Mouse (Mus musculus) midbrain, embryonic 12.5 days (tissue): ENCODE measurements around the gene Akr1b8. TPM values are rescaled to one million over a fixed set of nuclear protein-coding genes. Genes with fewer than 3 reads are reported as not detected.
"Not testable (repeated sequence)": the region's sequence is repeated elsewhere in the genome, so short reads cannot be mapped to it uniquely, and the experiment has no call there.

Experiments
- ATAC-seq: fragments of 200-750 bp; cut with Nextera tagmentation; 2 replicates; pipeline ENCODE4 v1.8.0; 2017; ENCODE audit warnings: low read depth, moderate TSS enrichment, moderate library complexity; ENCODE audit not compliant: low FRiP score
- H3K27ac ChIP-seq: fragments of 300-500 bp; sonication (generic); replicated peaks from 2 replicates; pipeline ENCODE4 v1.5.1; 2016; ENCODE audit warnings: mild to moderate bottlenecking
- H3K27me3 ChIP-seq: fragments of 300-500 bp; sonication (generic); 2 replicates; pipeline ENCODE4 v1.6.1; 2016; ENCODE audit warnings: mild to moderate bottlenecking
- H3K36me3 ChIP-seq: fragments of 300-500 bp; sonication (generic); 2 replicates; pipeline ENCODE4 v1.6.1; 2016
- H3K4me1 ChIP-seq: fragments of 300-500 bp; sonication (generic); 2 replicates; pipeline ENCODE4 v1.6.1; 2016
- H3K4me2 ChIP-seq: fragments of 300-500 bp; sonication (generic); replicated peaks from 2 replicates; pipeline ENCODE4 v1.6.1; 2016; ENCODE audit warnings: mild to moderate bottlenecking, moderate library complexity
- H3K4me3 ChIP-seq: fragments of 300-500 bp; sonication (generic); 2 replicates; pipeline ENCODE4 v1.5.1; 2016; ENCODE audit warnings: mild to moderate bottlenecking
- H3K9ac ChIP-seq: fragments of 300-500 bp; sonication (generic); replicated peaks from 2 replicates; pipeline ENCODE4 v1.6.1; 2016; ENCODE audit warnings: mild to moderate bottlenecking, moderate library complexity
- H3K9me3 ChIP-seq: fragments of 300-500 bp; sonication (generic); 2 replicates; pipeline ENCODE4 v1.6.1; 2016; ENCODE audit warnings: mild to moderate bottlenecking
- WGBS: fragments of 180-500 bp; shearing (Covaris S2); methylation state at CpG from one replicate; pipeline ENCODE4 v1.1.7; 2016; 5-methylcytosine and 5-hydroxymethylcytosine counted together
- polyA plus RNA-seq: library from polyadenylated mRNA; unstranded; fragments of >200 nt; fragmentation: Nextera tagmentation; extraction: Ambion mirVana; gene quantifications from 2 replicates; pipeline ENCODE4 v1.2.1, GENCODE M21; 2016

Gene Akr1b8
- polyA plus RNA-seq, 1 experiment from 2014 or later = 15.7 TPM

- not testable (repeated sequence) for ATAC-seq, H3K36me3 ChIP-seq, H3K27ac ChIP-seq, H3K27me3 ChIP-seq, H3K9me3 ChIP-seq, H3K4me3 ChIP-seq, H3K4me2 ChIP-seq, H3K9ac ChIP-seq
- 49% methylated on average over 10 of the region's 10 CpGs for WGBS
- H3K4me1 ChIP-seq = peaks cover 10% of the 10 kb centered on the region; the same call in 1 of the 2 replicates
Observed at GRCm38 (mm10) chr6:34351481-34351880, 2.4 kb upstream of the Akr1b8 start.

GRCm38 (mm10) chr6:34352401-34352800 lies 1.5 kb upstream of the Akr1b8 start:
- Histone ChIP-seq H3K4me1 (peaks cover 10% of the 10 kb centered on the region; the same call in 1 of the 2 replicates), H3K27me3 (no peaks in the 10 kb centered on the region), H3K4me3 (no peak overlapping the region), H3K4me2 (no peak overlapping the region), H3K36me3 (no peaks in the 10 kb centered on the region), H3K9me3 (no peaks in the 10 kb centered on the region), H3K9ac (no peak overlapping the region), H3K27ac (no peak overlapping the region)
- WGBS = 94% methylated on average over 3 of the region's 3 CpGs
- ATAC-seq = no peak

- Histone ChIP-seq H3K27me3 (no peaks in the 10 kb centered on the region), H3K9ac (no peak overlapping the region), H3K9me3 (no peaks in the 10 kb centered on the region), H3K4me3 (peak overlapping the region; percentile 27), H3K27ac (no peak overlapping the region), H3K4me1 (peaks cover 10% of the 10 kb centered on the region; the same call in 1 of the 2 replicates), H3K4me2 (peak overlapping the region; percentile 51), H3K36me3 (no peaks in the 10 kb centered on the region)
- WGBS = 76% methylated on average over 8 of the region's 8 CpGs
- ATAC-seq = no peak
Observed at GRCm38 (mm10) chr6:34354354-34355348, 732 bp downstream of the Akr1b8 start.

GRCm38 (mm10) chr6:34355349-34355747 lies 1.4 kb downstream of the Akr1b8 start:
- Histone ChIP-seq H3K4me2 (no peak overlapping the region), H3K4me1 (peaks cover 10% of the 10 kb centered on the region; the same call in 1 of the 2 replicates), H3K9me3 (no peaks in the 10 kb centered on the region), H3K27me3 (no peaks in the 10 kb centered on the region), H3K27ac (no peak overlapping the region), H3K4me3 (no peak overlapping the region), H3K9ac (no peak overlapping the region), H3K36me3 (no peaks in the 10 kb centered on the region)
- WGBS = 75% methylated on average over 6 of the region's 6 CpGs
- no peak for ATAC-seq

- H3K36me3 ChIP-seq = no peaks in the 10 kb centered on the region
- H3K27ac ChIP-seq = no peak overlapping the region
- H3K27me3 ChIP-seq = no peaks in the 10 kb centered on the region
- no peak overlapping the region for H3K9ac ChIP-seq
- WGBS = 85% methylated on average over 9 of the region's 9 CpGs
- peaks cover 10% of the 10 kb centered on the region; the same call in 1 of the 2 replicates for H3K4me1 ChIP-seq
- no peak overlapping the region for H3K4me3 ChIP-seq
- H3K9me3 ChIP-seq = no peaks in the 10 kb centered on the region
- no peak overlapping the region for H3K4me2 ChIP-seq
- no peak for ATAC-seq
Observed at GRCm38 (mm10) chr6:34355841-34356240, 1.9 kb downstream of the Akr1b8 start.

GRCm38 (mm10) chr6:34364217-34365136 lies 10.6 kb downstream of the Akr1b8 start:
- Histone ChIP-seq H3K36me3 (no peaks in the 10 kb centered on the region), H3K4me3 (no peak overlapping the region), H3K27ac (no peak overlapping the region), H3K9ac (no peak overlapping the region), H3K9me3 (no peaks in the 10 kb centered on the region), H3K4me1 (peaks cover 6% of the 10 kb centered on the region), H3K27me3 (no peaks in the 10 kb centered on the region), H3K4me2 (no peak overlapping the region)
- 86% methylated on average over 12 of the region's 12 CpGs for WGBS
- ATAC-seq = no peak

GRCm38 (mm10) chr6:34367998-34368397 lies 14.1 kb downstream of the Akr1b8 start:
- H3K4me3 ChIP-seq = no peak overlapping the region
- H3K27me3 ChIP-seq = no peaks in the 10 kb centered on the region
- 78% methylated on average over 9 of the region's 9 CpGs for WGBS
- ATAC-seq = no peak
- no peaks in the 10 kb centered on the region for H3K9me3 ChIP-seq
- H3K9ac ChIP-seq = no peak overlapping the region
- peaks cover 12% of the 10 kb centered on the region for H3K4me1 ChIP-seq
- no peaks in the 10 kb centered on the region for H3K36me3 ChIP-seq
- no peak overlapping the region for H3K27ac ChIP-seq
- H3K4me2 ChIP-seq = no peak overlapping the region

- WGBS = 82% methylated on average over 8 of the region's 8 CpGs
Observed at GRCm38 (mm10) chr6:34370081-34370480, 16.2 kb downstream of the Akr1b8 start.

GRCm38 (mm10) chr6:34371700-34372351 lies 17.9 kb downstream of the Akr1b8 start:
- 26% methylated on average over 18 of the region's 18 CpGs for WGBS

More at GRCm38 (mm10) chr6:34370081-34370480, 16.2 kb downstream of the Akr1b8 start:
- ATAC-seq = no peak
- H3K27ac ChIP-seq = no peak overlapping the region
- no peak overlapping the region for H3K4me2 ChIP-seq
- no peaks in the 10 kb centered on the region for H3K9me3 ChIP-seq
- peaks cover 12% of the 10 kb centered on the region for H3K4me1 ChIP-seq
- no peaks in the 10 kb centered on the region for H3K36me3 ChIP-seq
- no peaks in the 10 kb centered on the region for H3K27me3 ChIP-seq
- H3K4me3 ChIP-seq = no peak overlapping the region
- no peak overlapping the region for H3K9ac ChIP-seq

GRCm38 (mm10) chr6:34373841-34374240 lies 19.9 kb downstream of the Akr1b8 start:
- Histone ChIP-seq H3K4me3 (no peak overlapping the region), H3K27ac (no peak overlapping the region), H3K27me3 (no peaks in the 10 kb centered on the region), H3K4me1 (peaks cover 9% of the 10 kb centered on the region; the same call in 1 of the 2 replicates), H3K9me3 (no peaks in the 10 kb centered on the region), H3K36me3 (no peaks in the 10 kb centered on the region), H3K9ac (no peak overlapping the region), H3K4me2 (no peak overlapping the region)
- 86% methylated on average over 7 of the region's 7 CpGs for WGBS
- no peak for ATAC-seq

More at GRCm38 (mm10) chr6:34371700-34372351, 17.9 kb downstream of the Akr1b8 start:
- no peak overlapping the region for H3K4me3 ChIP-seq
- H3K27ac ChIP-seq = no peak overlapping the region
- H3K36me3 ChIP-seq = no peaks in the 10 kb centered on the region
- H3K4me1 ChIP-seq = peaks cover 12% of the 10 kb centered on the region
- H3K4me2 ChIP-seq = peak overlapping the region; percentile 31
- no peak for ATAC-seq
- no peaks in the 10 kb centered on the region for H3K9me3 ChIP-seq
- H3K27me3 ChIP-seq = no peaks in the 10 kb centered on the region
- no peak overlapping the region for H3K9ac ChIP-seq

GRCm38 (mm10) chr6:34375888-34376287 lies 22.0 kb downstream of the Akr1b8 start:
- not testable (repeated sequence) for H3K36me3 ChIP-seq, H3K27ac ChIP-seq, H3K4me3 ChIP-seq, H3K27me3 ChIP-seq, ATAC-seq, H3K9me3 ChIP-seq, H3K9ac ChIP-seq, H3K4me2 ChIP-seq, H3K4me1 ChIP-seq
- WGBS = 79% methylated on average over 5 of the region's 5 CpGs
